In the genomic region with DNA sequence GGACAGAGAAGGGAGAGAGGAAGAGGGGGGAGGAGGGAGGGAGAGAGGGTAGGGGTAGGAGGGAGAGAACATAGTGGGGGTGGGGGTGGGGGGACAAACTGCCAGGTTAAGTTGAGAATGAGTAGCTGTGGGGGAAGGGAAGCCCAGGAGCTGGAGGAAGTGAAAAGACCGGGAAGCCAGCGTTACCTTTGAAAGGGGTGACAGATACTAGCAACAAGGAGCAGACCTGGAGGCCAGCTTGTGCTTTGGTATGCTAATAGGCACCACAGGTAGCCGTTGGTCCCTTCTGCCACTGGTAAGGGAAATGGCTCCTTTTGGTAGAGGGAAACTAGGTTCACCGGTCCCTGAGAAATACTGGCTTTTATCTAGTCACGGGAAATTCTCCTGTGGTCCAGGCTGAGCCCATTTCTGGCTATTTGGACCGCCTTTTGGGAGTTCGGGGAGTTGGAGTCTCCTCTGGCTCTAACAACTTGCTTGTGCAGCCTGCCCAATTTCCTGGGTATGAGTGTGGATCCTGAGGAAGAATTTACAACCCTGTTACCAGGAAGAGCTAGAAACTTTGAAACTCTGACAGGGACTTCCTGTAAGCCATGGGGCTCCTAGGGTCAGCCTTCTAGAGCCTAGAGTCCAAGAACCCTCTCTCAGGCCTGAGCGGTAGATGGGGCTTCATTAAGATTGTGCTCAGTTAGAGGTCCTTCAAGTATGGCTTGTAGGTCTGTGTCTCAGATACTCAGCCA, we compare ENCODE assay signal across 26 mouse cellular contexts. TPM values are rescaled to one million over a fixed set of nuclear protein-coding genes. Genes with fewer than 3 reads are reported as not detected.
A peak's percentile ranks its signal among the peaks of the same experiment; 100 is the strongest.
DNase-seq lines count a peak whose midpoint lies in the region; ATAC-seq and TF ChIP-seq lines count a peak whose summit lies in the region.
"Had no signal": no experiment of that assay in that cellular context is flagged by ENCODE, and none has a peak within 500 bp of the region (broad histone marks: within the 10 kb centered on the region; RNA-seq: fewer than 3 reads in every experiment).

No protein-coding gene starts in this region.

- no peak for TF ChIP-seq POLR2A in ES-Bruce4 (IDR thresholded peaks at IDR 0.05; ENCODE audit: insufficient read depth, low read length)

- H3K36me3 ChIP-seq in midbrain, embryonic 10.5 days: no peaks in the 10 kb centered on the region
- no peaks in the 10 kb centered on the region for H3K36me3 ChIP-seq in midbrain, embryonic 15.5 days (replicated peaks)
- no peaks in the 10 kb centered on the region for H3K36me3 ChIP-seq in ES-Bruce4 (ENCODE audit: control insufficient read depth, insufficient read depth, low read length, poor library complexity, severe bottlenecking)
- no peaks in the 10 kb centered on the region for H3K36me3 ChIP-seq in intestine, postnatal 0 days (ENCODE audit: control insufficient read depth, insufficient read depth)
- H3K36me3 ChIP-seq: embryonic facial prominence, embryonic 15.5 days; heart, embryonic 15.5 days; hindbrain, embryonic 13.5 days; neural tube, embryonic 13.5 days; stomach, embryonic 15.5 days had no signal

- 25% methylated on average over 8 of the region's 8 CpGs for WGBS in midbrain, embryonic 10.5 days
- WGBS in midbrain, embryonic 15.5 days: 29% methylated on average over 8 of the region's 8 CpGs
- WGBS in intestine, postnatal 0 days: 35% methylated on average over 8 of the region's 8 CpGs

- TF ChIP-seq CTCF in ES-Bruce4 (IDR thresholded peaks at IDR 0.05; ENCODE audit: low read depth, low read length): no peak
- no peak for TF ChIP-seq CTCF in intestine, postnatal 0 days (IDR thresholded peaks at IDR 0.05; ENCODE audit: low read depth)

- DNase-seq in midbrain, embryonic 10.5 days (ENCODE audit: low spot score): no peak
- DNase-seq in R1 (ENCODE audit: low read depth, low spot score): peak; percentile 86
- DNase-seq in heart, adult 11 months: no peak
- DNase-seq in urinary bladder, postnatal 25 days (ENCODE audit: low spot score): no peak
- DNase-seq: adrenal gland, adult 2 months; B cell, adult 2 months; cerebellum, adult 18-20 months; cerebellum, postnatal 25 days; gastrocnemius, postnatal 25 days; heart, postnatal 36 days; kidney, adult 8-10 months; kidney, postnatal 10 days; right cerebral cortex, adult 18-20 months; right cerebral cortex, postnatal 4 days; thymus, adult 2 months had no signal

- peak; percentile 100 for TF ChIP-seq EP300 in ES-Bruce4 (IDR thresholded peaks at IDR 0.05; ENCODE audit: insufficient read depth, low read depth, low read length)

- no peak for ATAC-seq in midbrain, embryonic 15.5 days (replicated peaks)
- ATAC-seq in intestine, postnatal 0 days: peak; percentile 50
- ATAC-seq: lung, postnatal 0 days had no signal

- H3K27me3 ChIP-seq in midbrain, embryonic 10.5 days (ENCODE audit: low read depth, poor library complexity, severe bottlenecking): no peaks in the 10 kb centered on the region
- H3K27me3 ChIP-seq in midbrain, embryonic 15.5 days (replicated peaks): no peaks in the 10 kb centered on the region
- H3K27me3 ChIP-seq in ES-Bruce4 (ENCODE audit: control insufficient read depth, insufficient read depth, low read length, poor library complexity, severe bottlenecking): no peaks in the 10 kb centered on the region
- H3K27me3 ChIP-seq in intestine, postnatal 0 days (replicated peaks; ENCODE audit: control insufficient read depth, insufficient read depth, low read length): no peaks in the 10 kb centered on the region
- H3K27me3 ChIP-seq: embryonic facial prominence, embryonic 15.5 days; hindbrain, embryonic 13.5 days; neural tube, embryonic 13.5 days; stomach, embryonic 15.5 days had no signal

- H3K4me1 ChIP-seq in midbrain, embryonic 10.5 days: peaks cover 11% of the 10 kb centered on the region
- H3K4me1 ChIP-seq in midbrain, embryonic 15.5 days: peaks cover 5% of the 10 kb centered on the region; the same call in 1 of the 2 replicates
- peaks cover 12% of the 10 kb centered on the region for H3K4me1 ChIP-seq in ES-Bruce4 (ENCODE audit: control insufficient read depth, insufficient read depth, low read length)
- H3K4me1 ChIP-seq in intestine, postnatal 0 days (replicated peaks; ENCODE audit: control insufficient read depth, insufficient read depth, low read length): 0 out of 2 replicates have a peak, but pooled peaks cover 5% of the 10 kb centered on the region
- H3K4me1 ChIP-seq: stomach, embryonic 15.5 days had no signal

- H3K9me3 ChIP-seq in midbrain, embryonic 10.5 days (replicated peaks): no peaks in the 10 kb centered on the region
- no peaks in the 10 kb centered on the region for H3K9me3 ChIP-seq in midbrain, embryonic 15.5 days
- no peaks in the 10 kb centered on the region for H3K9me3 ChIP-seq in ES-Bruce4 (replicated peaks; ENCODE audit: control insufficient read depth, insufficient read depth, low read length, poor library complexity, severe bottlenecking)
- H3K9me3 ChIP-seq in intestine, postnatal 0 days (ENCODE audit: control insufficient read depth): no peaks in the 10 kb centered on the region
- H3K9me3 ChIP-seq: embryonic facial prominence, embryonic 15.5 days; heart, embryonic 15.5 days; hindbrain, embryonic 13.5 days; neural tube, embryonic 13.5 days; stomach, embryonic 15.5 days had no signal

- no peak overlapping the region for H3K9ac ChIP-seq in midbrain, embryonic 15.5 days
- peak overlapping the region; percentile 60 for H3K9ac ChIP-seq in ES-Bruce4 (ENCODE audit: low read depth, poor library complexity, severe bottlenecking)
- H3K9ac ChIP-seq in intestine, postnatal 0 days (ENCODE audit: low read depth, low read length): no peak overlapping the region
- H3K9ac ChIP-seq: embryonic facial prominence, embryonic 15.5 days; heart, embryonic 15.5 days; hindbrain, embryonic 13.5 days; neural tube, embryonic 13.5 days; stomach, embryonic 15.5 days had no signal

- no peak overlapping the region for H3K4me3 ChIP-seq in midbrain, embryonic 10.5 days
- no peak overlapping the region for H3K4me3 ChIP-seq in midbrain, embryonic 15.5 days
- H3K4me3 ChIP-seq in ES-Bruce4 (ENCODE audit: low read depth, low read length): no peak overlapping the region
- no peak overlapping the region for H3K4me3 ChIP-seq in intestine, postnatal 0 days (ENCODE audit: low read depth, low read length)
- H3K4me3 ChIP-seq: embryonic facial prominence, embryonic 15.5 days; heart, embryonic 15.5 days; hindbrain, embryonic 13.5 days; left cerebral cortex, adult 2 months; neural tube, embryonic 13.5 days; stomach, embryonic 15.5 days had no signal

- H3K27ac ChIP-seq in midbrain, embryonic 10.5 days (replicated peaks): 0 out of 2 replicates have a peak overlapping the region, but pooled peaks have one; percentile 1
- no peak overlapping the region for H3K27ac ChIP-seq in midbrain, embryonic 15.5 days
- peak overlapping the region; percentile 97 for H3K27ac ChIP-seq in ES-Bruce4 (ENCODE audit: insufficient read depth, low read length)
- no peak overlapping the region for H3K27ac ChIP-seq in intestine, postnatal 0 days (ENCODE audit: low read depth, low read length)
- H3K27ac ChIP-seq: embryonic facial prominence, embryonic 15.5 days; heart, embryonic 15.5 days; hindbrain, embryonic 13.5 days; left cerebral cortex, adult 2 months; macrophage; neural tube, embryonic 13.5 days; stomach, embryonic 15.5 days had no signal

- H3K4me2 ChIP-seq in midbrain, embryonic 15.5 days: no peak overlapping the region
- no peak overlapping the region for H3K4me2 ChIP-seq in intestine, postnatal 0 days (replicated peaks; ENCODE audit: low read depth)
- H3K4me2 ChIP-seq: embryonic facial prominence, embryonic 15.5 days; heart, embryonic 15.5 days; hindbrain, embryonic 13.5 days; neural tube, embryonic 13.5 days; stomach, embryonic 15.5 days had no signal

RNA-seq across cellular contexts. Expression of gene Slco2a1, which starts 27.0 kb away (rescaled TPM):
- 0.17 and 0.25 TPM in 2 replicates for polyA plus RNA-seq in midbrain, embryonic 10.5 days (2016; fragmentation: Nextera tagmentation; extraction: Ambion mirVana)
- polyA plus RNA-seq in midbrain, embryonic 15.5 days (2015; fragmentation: Nextera tagmentation; extraction: Ambion mirVana): 3.0 and 3.5 TPM in 2 replicates
- polyA plus RNA-seq in ES-Bruce4 (2011; ENCODE audit: insufficient read depth, insufficient read length, low read depth, missing spikeins): 3.0 and 3.1 TPM in 2 replicates
- polyA plus RNA-seq in intestine, postnatal 0 days (2015; fragmentation: Nextera tagmentation; extraction: Ambion mirVana): 41.2 and 45.9 TPM in 2 replicates
- polyA plus RNA-seq: macrophage had no signal

Comparison
In these comparisons a context has a peak if more than half of its experiments do, and no peak if none do; other contexts are left out.
1. H3K27ac ChIP-seq: peak in midbrain, embryonic 10.5 days (single experiment) and ES-Bruce4 (single experiment); none in midbrain, embryonic 15.5 days (single experiment) and intestine, postnatal 0 days (single experiment).